ENCODE assay signal across 16 mouse cellular contexts in the genomic region with DNA sequence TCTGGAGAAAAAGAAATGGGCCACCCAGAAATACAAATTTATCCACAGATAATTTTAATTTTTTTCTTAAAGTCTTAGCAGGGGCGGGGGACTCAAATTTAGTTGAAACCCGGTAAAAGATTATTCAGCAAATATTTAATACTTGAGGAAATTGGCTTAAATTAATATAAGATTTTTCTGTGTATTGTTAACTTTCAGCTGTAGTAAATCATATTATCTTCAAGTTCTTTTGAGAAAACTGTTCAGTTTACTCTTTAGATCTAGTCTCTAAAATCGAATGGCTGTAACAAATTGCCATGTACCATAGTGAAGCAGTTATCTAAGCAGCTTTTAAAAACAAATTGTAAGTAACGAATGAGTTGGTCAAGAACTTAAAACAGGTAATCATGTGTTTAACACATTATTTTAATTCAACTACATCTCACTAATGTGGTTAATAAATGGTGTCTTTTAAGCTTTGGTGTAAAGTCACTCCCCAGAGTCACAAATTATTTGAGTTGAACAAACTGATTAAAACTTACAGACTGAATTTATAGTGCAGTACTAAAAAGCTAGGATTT. TPM values are rescaled to one million over a fixed set of nuclear protein-coding genes. Genes with fewer than 3 reads are reported as not detected.
DNase-seq lines count a peak whose midpoint lies in the region; ATAC-seq and TF ChIP-seq lines count a peak whose summit lies in the region.
"Had no signal": no experiment of that assay in that cellular context is flagged by ENCODE, and none has a peak within 500 bp of the region (broad histone marks: within the 10 kb centered on the region; RNA-seq: fewer than 3 reads in every experiment).

No protein-coding gene starts in this region.

- peaks cover 14% of the 10 kb centered on the region; the same call in 1 of the 2 replicates for H3K4me1 ChIP-seq in heart, embryonic 10.5 days
- peaks cover 8% of the 10 kb centered on the region for H3K4me1 ChIP-seq in midbrain, embryonic 11.5 days (ENCODE audit: control insufficient read depth, insufficient read depth, low read length)
- no peaks in the 10 kb centered on the region for H3K4me1 ChIP-seq in midbrain, postnatal 0 days (ENCODE audit: insufficient read depth, low read length)
- H3K4me1 ChIP-seq in stomach, postnatal 0 days (replicated peaks; ENCODE audit: control insufficient read depth, insufficient read depth) = no peaks in the 10 kb centered on the region

- H3K27ac ChIP-seq in heart, embryonic 10.5 days = 0 out of 2 replicates have a peak overlapping the region, but pooled peaks have one; percentile 85
- no peak overlapping the region for H3K27ac ChIP-seq in midbrain, embryonic 11.5 days (ENCODE audit: low read depth, low read length)
- no peak overlapping the region for H3K27ac ChIP-seq in midbrain, postnatal 0 days (ENCODE audit: low read depth, low read length)
- no peak overlapping the region for H3K27ac ChIP-seq in stomach, postnatal 0 days (replicated peaks)
- H3K27ac ChIP-seq: hindbrain, embryonic 15.5 days; left cerebral cortex, adult 2 months; limb, embryonic 13.5 days had no signal

- intact Hi-C loops in heart, postnatal 14 days (cut with DNase I) = loop anchor here (2.0 kb wide), 1 partner anchor 1962 kb away; no protein-coding TSS in a partner anchor

- H3K9ac ChIP-seq in midbrain, embryonic 11.5 days (ENCODE audit: low read length) = no peak overlapping the region
- H3K9ac ChIP-seq in midbrain, postnatal 0 days (replicated peaks; ENCODE audit: low read length, poor library complexity, severe bottlenecking) = no peak overlapping the region
- H3K9ac ChIP-seq in stomach, postnatal 0 days (ENCODE audit: low read length) = no peak overlapping the region
- H3K9ac ChIP-seq: hindbrain, embryonic 15.5 days had no signal

- TF ChIP-seq CTCF in midbrain, postnatal 0 days (IDR thresholded peaks at IDR 0.05) = no peak
- no peak for TF ChIP-seq CTCF in stomach, postnatal 0 days (IDR thresholded peaks at IDR 0.05; ENCODE audit: low read depth)

- no peaks in the 10 kb centered on the region for H3K9me3 ChIP-seq in heart, embryonic 10.5 days
- no peaks in the 10 kb centered on the region for H3K9me3 ChIP-seq in midbrain, embryonic 11.5 days (ENCODE audit: control insufficient read depth, low read length)
- no peaks in the 10 kb centered on the region for H3K9me3 ChIP-seq in midbrain, postnatal 0 days (ENCODE audit: low read length)
- no peaks in the 10 kb centered on the region for H3K9me3 ChIP-seq in stomach, postnatal 0 days (ENCODE audit: control insufficient read depth, low read length)
- H3K9me3 ChIP-seq: hindbrain, embryonic 15.5 days; limb, embryonic 13.5 days had no signal

- no peaks in the 10 kb centered on the region for H3K27me3 ChIP-seq in heart, embryonic 10.5 days (ENCODE audit: insufficient read depth, poor library complexity, severe bottlenecking)
- H3K27me3 ChIP-seq in midbrain, embryonic 11.5 days (ENCODE audit: control insufficient read depth, insufficient read depth, low read length) = no peaks in the 10 kb centered on the region
- peaks cover 10% of the 10 kb centered on the region; the same call in 1 of the 2 replicates for H3K27me3 ChIP-seq in midbrain, postnatal 0 days (ENCODE audit: insufficient read depth, low read length)
- H3K27me3 ChIP-seq in splenic B cell, adult 2 months (ENCODE audit: control insufficient read depth, insufficient read depth, low read length, poor library complexity, severe bottlenecking) = peaks cover 2% of the 10 kb centered on the region
- no peaks in the 10 kb centered on the region; the same call in 1 of the 2 replicates for H3K27me3 ChIP-seq in stomach, postnatal 0 days (ENCODE audit: control insufficient read depth, insufficient read depth, low read length)
- H3K27me3 ChIP-seq: limb, embryonic 13.5 days had no signal

- no peak for ATAC-seq in midbrain, embryonic 11.5 days (ENCODE audit: low FRiP score)
- no peak for ATAC-seq in midbrain, postnatal 0 days (ENCODE audit: low FRiP score)
- ATAC-seq in stomach, postnatal 0 days (ENCODE audit: low FRiP score, low TSS enrichment) = no peak
- no peak for ATAC-seq in frontal cortex, adult (ENCODE audit: low TSS enrichment)
- ATAC-seq: activated CD4-positive, CD25-positive, alpha-beta regulatory T cell, adult 4 months had no signal

- H3K36me3 ChIP-seq in heart, embryonic 10.5 days = no peaks in the 10 kb centered on the region
- H3K36me3 ChIP-seq in midbrain, embryonic 11.5 days (ENCODE audit: control insufficient read depth, insufficient read depth, low read length) = no peaks in the 10 kb centered on the region
- H3K36me3 ChIP-seq in midbrain, postnatal 0 days (ENCODE audit: insufficient read depth, low read length) = no peaks in the 10 kb centered on the region
- no peaks in the 10 kb centered on the region for H3K36me3 ChIP-seq in splenic B cell, adult 2 months (ENCODE audit: control insufficient read depth, insufficient read depth, low read length, poor library complexity, severe bottlenecking)
- H3K36me3 ChIP-seq in stomach, postnatal 0 days (ENCODE audit: control insufficient read depth, insufficient read depth, low read length) = no peaks in the 10 kb centered on the region
- H3K36me3 ChIP-seq: hindbrain, embryonic 15.5 days; limb, embryonic 13.5 days had no signal

- no peak for TF ChIP-seq EP300 in stomach, postnatal 0 days (optimal IDR thresholded peaks at IDR 0.05)

- DNase-seq in heart, embryonic 10.5 days (ENCODE audit: low spot score) = no peak
- no peak for DNase-seq in heart, postnatal 14 days
- DNase-seq in midbrain, embryonic 11.5 days (ENCODE audit: low spot score, missing footprints) = no peak
- no peak for DNase-seq in midbrain, postnatal 0 days (ENCODE audit: low spot score)
- peak; percentile 40 for DNase-seq in fibroblast of lung, adult 2 months (ENCODE audit: low read depth)
- peak; percentile 37 for DNase-seq in splenic B cell, adult 2 months (ENCODE audit: low read depth, low spot score)
- no peak for DNase-seq in stomach, postnatal 0 days (ENCODE audit: low spot score)
- DNase-seq: gastrocnemius, postnatal 14 days; thymus, adult 18-20 months had no signal

- peak overlapping the region; percentile 99; the same call in 1 of the 2 replicates for H3K4me3 ChIP-seq in heart, embryonic 10.5 days
- no peak overlapping the region for H3K4me3 ChIP-seq in midbrain, embryonic 11.5 days (ENCODE audit: low read depth, low read length)
- H3K4me3 ChIP-seq in midbrain, postnatal 0 days (ENCODE audit: low read depth, low read length) = no peak overlapping the region
- no peak overlapping the region for H3K4me3 ChIP-seq in stomach, postnatal 0 days (ENCODE audit: low read depth, low read length)
- H3K4me3 ChIP-seq: left cerebral cortex, adult 2 months had no signal

- H3K4me2 ChIP-seq in midbrain, embryonic 11.5 days = peak overlapping the region; percentile 19; the same call in 1 of the 2 replicates
- no peak overlapping the region for H3K4me2 ChIP-seq in midbrain, postnatal 0 days (ENCODE audit: low read depth, low read length, poor library complexity, severe bottlenecking)
- H3K4me2 ChIP-seq in stomach, postnatal 0 days (replicated peaks; ENCODE audit: low read depth) = no peak overlapping the region

- WGBS in heart, embryonic 10.5 days = 17% methylated on average over 4 of the region's 4 CpGs
- 2% methylated on average over 4 of the region's 4 CpGs for WGBS in midbrain, embryonic 11.5 days
- 19% methylated on average over 4 of the region's 4 CpGs for WGBS in midbrain, postnatal 0 days
- WGBS in stomach, postnatal 0 days = 39% methylated on average over 4 of the region's 4 CpGs

RNA-seq across cellular contexts. Expression of gene Igf2bp3, which starts 4.3 kb away (rescaled TPM):
- 80.6 and 96.1 TPM in 2 replicates for polyA plus RNA-seq in heart, embryonic 10.5 days (2016; fragmentation: Nextera tagmentation; extraction: Ambion mirVana)
- total RNA-seq in heart, postnatal 14 days (2021) = 1 to 10 TPM in 1 of 2 experiments, under 1 TPM in 1; 0.93 to 1.6 TPM
- 145 and 155 TPM in 2 replicates for polyA plus RNA-seq in midbrain, embryonic 11.5 days (2014; fragmentation: Nextera tagmentation; extraction: Ambion mirVana)
- 5.4 and 7.4 TPM in 2 replicates for total RNA-seq in midbrain, postnatal 0 days (2014; rRNA removed)
- 8.8 and 10.6 TPM in 2 replicates for polyA plus RNA-seq in midbrain, postnatal 0 days (2015; fragmentation: Nextera tagmentation; extraction: Ambion mirVana)
- polyA plus RNA-seq in stomach, postnatal 0 days (2015; fragmentation: Nextera tagmentation; extraction: Ambion mirVana) = 40.7 and 43.6 TPM in 2 replicates
- total RNA-seq: heart, adult 8-10 months; layer of hippocampus, adult 8-10 months had no signal

RNA-seq across cellular contexts. Expression of gene Tra2a, which starts 44.8 kb away (rescaled TPM):
- 63.9 and 87.2 TPM in 2 replicates for polyA plus RNA-seq in heart, embryonic 10.5 days (2016; fragmentation: Nextera tagmentation; extraction: Ambion mirVana)
- total RNA-seq in heart, postnatal 14 days (2021) = 10 to 100 TPM; 30.9 to 42.3 TPM
- polyA plus RNA-seq in midbrain, embryonic 11.5 days (2014; fragmentation: Nextera tagmentation; extraction: Ambion mirVana) = 57.6 and 61.2 TPM in 2 replicates
- 66.9 and 70.7 TPM in 2 replicates for total RNA-seq in midbrain, postnatal 0 days (2014; rRNA removed)
- 35.3 and 41.8 TPM in 2 replicates for polyA plus RNA-seq in midbrain, postnatal 0 days (2015; fragmentation: Nextera tagmentation; extraction: Ambion mirVana)
- polyA plus RNA-seq in stomach, postnatal 0 days (2015; fragmentation: Nextera tagmentation; extraction: Ambion mirVana) = 34.6 and 35.4 TPM in 2 replicates

Comparison
In these comparisons a context has a peak if more than half of its experiments do, and no peak if none do; other contexts are left out.
1. DNase-seq: peak in fibroblast of lung, adult 2 months (single experiment) and splenic B cell, adult 2 months (single experiment); none in heart, embryonic 10.5 days (single experiment), heart, postnatal 14 days (0 of 2), midbrain, embryonic 11.5 days (single experiment), midbrain, postnatal 0 days (single experiment) and stomach, postnatal 0 days (single experiment).